Mouse (Mus musculus): Measurements from ENCODE around the gene Btbd16. TPM values are rescaled to one million over a fixed set of nuclear protein-coding genes. Genes with fewer than 3 reads are reported as not detected.

The Btbd16 gene
- polyA plus RNA-seq, 1 experiment from 2014 or later, result not detected

- H3K36me3 ChIP-seq (ENCODE audit: control insufficient read depth, insufficient read depth, low read length), result no peaks in the 10 kb centered on the region
- H3K4me3 ChIP-seq (replicated peaks; ENCODE audit: low read depth, low read length), result no peak overlapping the region
- no peak overlapping the region for H3K4me2 ChIP-seq (ENCODE audit: low read length)
- DNase-seq (no peak), ATAC-seq (ENCODE audit: low FRiP score, low TSS enrichment) (no peak)
- H3K27ac ChIP-seq (replicated peaks; ENCODE audit: low read depth, low read length), result no peak overlapping the region
- H3K9ac ChIP-seq (replicated peaks; ENCODE audit: low read length), result no peak overlapping the region
- no peaks in the 10 kb centered on the region for H3K9me3 ChIP-seq (ENCODE audit: control insufficient read depth, low read length)
- H3K27me3 ChIP-seq (ENCODE audit: control insufficient read depth, insufficient read depth, low read length), result no peaks in the 10 kb centered on the region
- 90% methylated on average over 7 of the region's 7 CpGs for WGBS
- no peaks in the 10 kb centered on the region for H3K4me1 ChIP-seq (ENCODE audit: control insufficient read depth, insufficient read depth, low read length)
Measured at GRCm38 (mm10) chr7:130816243-130816642, 42.4 kb downstream of the Btbd16 start.

GRCm38 (mm10) chr7:130818813-130819212 is 44.9 kb downstream of the Btbd16 start:
- Histone ChIP-seq H3K9me3 (ENCODE audit: control insufficient read depth, low read length) (no peaks in the 10 kb centered on the region), H3K27me3 (ENCODE audit: control insufficient read depth, insufficient read depth, low read length) (no peaks in the 10 kb centered on the region), H3K9ac (replicated peaks; ENCODE audit: low read length) (no peak overlapping the region), H3K4me2 (ENCODE audit: low read length) (no peak overlapping the region), H3K4me1 (ENCODE audit: control insufficient read depth, insufficient read depth, low read length) (no peaks in the 10 kb centered on the region), H3K27ac (replicated peaks; ENCODE audit: low read depth, low read length) (no peak overlapping the region), H3K36me3 (ENCODE audit: control insufficient read depth, insufficient read depth, low read length) (no peaks in the 10 kb centered on the region), H3K4me3 (replicated peaks; ENCODE audit: low read depth, low read length) (no peak overlapping the region)
- ATAC-seq (ENCODE audit: low FRiP score, low TSS enrichment) (no peak), DNase-seq (no peak)
- 92% methylated on average over 5 of the region's 5 CpGs for WGBS

- Histone ChIP-seq H3K27me3 (ENCODE audit: control insufficient read depth, insufficient read depth, low read length) (no peaks in the 10 kb centered on the region), H3K27ac (replicated peaks; ENCODE audit: low read depth, low read length) (no peak overlapping the region), H3K4me1 (ENCODE audit: control insufficient read depth, insufficient read depth, low read length) (no peaks in the 10 kb centered on the region), H3K36me3 (ENCODE audit: control insufficient read depth, insufficient read depth, low read length) (no peaks in the 10 kb centered on the region), H3K4me3 (replicated peaks; ENCODE audit: low read depth, low read length) (no peak overlapping the region), H3K9ac (replicated peaks; ENCODE audit: low read length) (no peak overlapping the region), H3K9me3 (ENCODE audit: control insufficient read depth, low read length) (no peaks in the 10 kb centered on the region), H3K4me2 (ENCODE audit: low read length) (no peak overlapping the region)
- WGBS, result 83% methylated on average over 10 of the region's 10 CpGs
- ATAC-seq (ENCODE audit: low FRiP score, low TSS enrichment), result no peak
- no peak for DNase-seq
Measured at GRCm38 (mm10) chr7:130819624-130820023, 45.8 kb downstream of the Btbd16 start.

GRCm38 (mm10) chr7:130823992-130824391 is 50.1 kb downstream of the Btbd16 start:
- Histone ChIP-seq H3K27me3 (ENCODE audit: control insufficient read depth, insufficient read depth, low read length) (no peaks in the 10 kb centered on the region), H3K9me3 (ENCODE audit: control insufficient read depth, low read length) (no peaks in the 10 kb centered on the region), H3K4me1 (ENCODE audit: control insufficient read depth, insufficient read depth, low read length) (no peaks in the 10 kb centered on the region), H3K4me2 (ENCODE audit: low read length) (no peak overlapping the region), H3K4me3 (replicated peaks; ENCODE audit: low read depth, low read length) (no peak overlapping the region), H3K36me3 (ENCODE audit: control insufficient read depth, insufficient read depth, low read length) (no peaks in the 10 kb centered on the region), H3K9ac (replicated peaks; ENCODE audit: low read length) (no peak overlapping the region), H3K27ac (replicated peaks; ENCODE audit: low read depth, low read length) (no peak overlapping the region)
- DNase-seq, result no peak
- no peak for ATAC-seq (ENCODE audit: low FRiP score, low TSS enrichment)
- WGBS, result 78% methylated on average over 9 of the region's 9 CpGs

- no peaks in the 10 kb centered on the region for H3K9me3 ChIP-seq (ENCODE audit: control insufficient read depth, low read length)
- ATAC-seq (ENCODE audit: low FRiP score, low TSS enrichment) (no peak), DNase-seq (no peak)
- H3K4me3 ChIP-seq (replicated peaks; ENCODE audit: low read depth, low read length), result no peak overlapping the region
- no peaks in the 10 kb centered on the region for H3K27me3 ChIP-seq (ENCODE audit: control insufficient read depth, insufficient read depth, low read length)
- no peak overlapping the region for H3K27ac ChIP-seq (replicated peaks; ENCODE audit: low read depth, low read length)
- WGBS, result 78% methylated on average over 3 of the region's 3 CpGs
- H3K4me1 ChIP-seq (ENCODE audit: control insufficient read depth, insufficient read depth, low read length), result no peaks in the 10 kb centered on the region
- H3K9ac ChIP-seq (replicated peaks; ENCODE audit: low read length), result no peak overlapping the region
- H3K36me3 ChIP-seq (ENCODE audit: control insufficient read depth, insufficient read depth, low read length), result no peaks in the 10 kb centered on the region
- H3K4me2 ChIP-seq (ENCODE audit: low read length), result no peak overlapping the region
Measured at GRCm38 (mm10) chr7:130826343-130826742, 52.5 kb downstream of the Btbd16 start.

GRCm38 (mm10) chr7:130827431-130827830 is 53.6 kb downstream of the Btbd16 start:
- no peak overlapping the region for H3K9ac ChIP-seq (replicated peaks; ENCODE audit: low read length)
- H3K36me3 ChIP-seq (ENCODE audit: control insufficient read depth, insufficient read depth, low read length), result no peaks in the 10 kb centered on the region
- ATAC-seq (ENCODE audit: low FRiP score, low TSS enrichment) (no peak), DNase-seq (peak; percentile 82)
- H3K4me3 ChIP-seq (replicated peaks; ENCODE audit: low read depth, low read length), result no peak overlapping the region
- H3K4me2 ChIP-seq (ENCODE audit: low read length), result no peak overlapping the region
- no peaks in the 10 kb centered on the region for H3K27me3 ChIP-seq (ENCODE audit: control insufficient read depth, insufficient read depth, low read length)
- H3K9me3 ChIP-seq (ENCODE audit: control insufficient read depth, low read length), result no peaks in the 10 kb centered on the region
- H3K4me1 ChIP-seq (ENCODE audit: control insufficient read depth, insufficient read depth, low read length), result no peaks in the 10 kb centered on the region
- 56% methylated on average over 3 of the region's 3 CpGs for WGBS
- no peak overlapping the region for H3K27ac ChIP-seq (replicated peaks; ENCODE audit: low read depth, low read length)

- 90% methylated on average over 9 of the region's 9 CpGs for WGBS
- no peak for DNase-seq
- H3K9ac ChIP-seq (replicated peaks; ENCODE audit: low read length), result no peak overlapping the region
- no peak overlapping the region for H3K27ac ChIP-seq (replicated peaks; ENCODE audit: low read depth, low read length)
- H3K27me3 ChIP-seq (ENCODE audit: control insufficient read depth, insufficient read depth, low read length), result no peaks in the 10 kb centered on the region
- no peaks in the 10 kb centered on the region for H3K4me1 ChIP-seq (ENCODE audit: control insufficient read depth, insufficient read depth, low read length)
- H3K4me2 ChIP-seq (ENCODE audit: low read length), result no peak overlapping the region
- no peak for ATAC-seq (ENCODE audit: low FRiP score, low TSS enrichment)
- no peaks in the 10 kb centered on the region for H3K36me3 ChIP-seq (ENCODE audit: control insufficient read depth, insufficient read depth, low read length)
- H3K4me3 ChIP-seq (replicated peaks; ENCODE audit: low read depth, low read length), result no peak overlapping the region
- no peaks in the 10 kb centered on the region for H3K9me3 ChIP-seq (ENCODE audit: control insufficient read depth, low read length)
Measured at GRCm38 (mm10) chr7:130827844-130828403, 54.1 kb downstream of the Btbd16 start.

- H3K27ac ChIP-seq (replicated peaks; ENCODE audit: low read depth, low read length), result no peak overlapping the region
- H3K9ac ChIP-seq (replicated peaks; ENCODE audit: low read length), result no peak overlapping the region
- DNase-seq (no peak), ATAC-seq (ENCODE audit: low FRiP score, low TSS enrichment) (no peak)
- H3K4me1 ChIP-seq (ENCODE audit: control insufficient read depth, insufficient read depth, low read length), result no peaks in the 10 kb centered on the region
- 86% methylated on average over 10 of the region's 10 CpGs for WGBS
- H3K4me3 ChIP-seq (replicated peaks; ENCODE audit: low read depth, low read length), result no peak overlapping the region
- H3K4me2 ChIP-seq (ENCODE audit: low read length), result no peak overlapping the region
- no peaks in the 10 kb centered on the region for H3K9me3 ChIP-seq (ENCODE audit: control insufficient read depth, low read length)
- H3K27me3 ChIP-seq (ENCODE audit: control insufficient read depth, insufficient read depth, low read length), result no peaks in the 10 kb centered on the region
- no peaks in the 10 kb centered on the region for H3K36me3 ChIP-seq (ENCODE audit: control insufficient read depth, insufficient read depth, low read length)
Measured at GRCm38 (mm10) chr7:130828475-130828874, 54.6 kb downstream of the Btbd16 start.

- no peak for DNase-seq
- 0 out of 2 replicates have a peak, but pooled peaks cover 2% of the 10 kb centered on the region for H3K27me3 ChIP-seq (ENCODE audit: control insufficient read depth, insufficient read depth, low read length)
- no peak overlapping the region for H3K4me3 ChIP-seq (replicated peaks; ENCODE audit: low read depth, low read length)
- no peak overlapping the region for H3K4me2 ChIP-seq (ENCODE audit: low read length)
- H3K9me3 ChIP-seq (ENCODE audit: control insufficient read depth, low read length), result no peaks in the 10 kb centered on the region
- H3K9ac ChIP-seq (replicated peaks; ENCODE audit: low read length), result no peak overlapping the region
- no peak overlapping the region for H3K27ac ChIP-seq (replicated peaks; ENCODE audit: low read depth, low read length)
- H3K4me1 ChIP-seq (ENCODE audit: control insufficient read depth, insufficient read depth, low read length), result peaks cover 12% of the 10 kb centered on the region
- no peak for ATAC-seq (ENCODE audit: low FRiP score, low TSS enrichment)
- WGBS, result 91% methylated on average over 5 of the region's 5 CpGs
- no peaks in the 10 kb centered on the region for H3K36me3 ChIP-seq (ENCODE audit: control insufficient read depth, insufficient read depth, low read length)
Measured at GRCm38 (mm10) chr7:130831586-130831985, 57.7 kb downstream of the Btbd16 start.

Data from midbrain, embryonic 14.5 days (tissue).